Mouse (Mus musculus) limb, embryonic 11.5 days (tissue): Measurements from ENCODE around the gene Il24. TPM values are rescaled to one million over a fixed set of nuclear protein-coding genes. Genes with fewer than 3 reads are reported as not detected.
A peak's percentile ranks its signal among the peaks of the same experiment; 100 is the strongest.

Experiments
- ATAC-seq: fragments of 200-750 bp; cut with Nextera tagmentation; 2 replicates; pipeline ENCODE4 v1.8.0; 2017; ENCODE audit warnings: low read depth; ENCODE audit not compliant: insufficient number of reproducible peaks, low FRiP score, low TSS enrichment
- DNase-seq: peaks from one replicate; pipeline ENCODE4 v3.0.0-alpha.2; 2015; ENCODE audit warnings: low spot score
- H3K27ac ChIP-seq: fragments of 300-500 bp; sonication (generic); replicated peaks from 2 replicates; pipeline ENCODE4 v1.5.1; 2014; ENCODE audit warnings: low read depth, mild to moderate bottlenecking, low read length
- H3K27me3 ChIP-seq: fragments of 300-500 bp; sonication (generic); 2 replicates; pipeline ENCODE4 v1.6.1; 2014; ENCODE audit warnings: mild to moderate bottlenecking, low read length, mixed read lengths; ENCODE audit not compliant: control insufficient read depth, insufficient read depth
- H3K36me3 ChIP-seq: fragments of 300-500 bp; sonication (generic); 2 replicates; pipeline ENCODE4 v1.6.1; 2014; ENCODE audit warnings: mild to moderate bottlenecking, low read length, moderate library complexity, mixed read lengths; ENCODE audit not compliant: control insufficient read depth, insufficient read depth
- H3K4me1 ChIP-seq: fragments of 300-500 bp; sonication (generic); 2 replicates; pipeline ENCODE4 v1.6.1; 2014; ENCODE audit warnings: low read length, mixed read lengths; ENCODE audit not compliant: control insufficient read depth, insufficient read depth
- H3K4me2 ChIP-seq: fragments of 300-500 bp; sonication (generic); 2 replicates; pipeline ENCODE4 v1.6.1; 2014; ENCODE audit warnings: low read depth, mild to moderate bottlenecking, moderate library complexity; ENCODE audit not compliant: severe bottlenecking
- H3K4me3 ChIP-seq: fragments of 300-500 bp; sonication (generic); 2 replicates; pipeline ENCODE4 v1.5.1; 2014; ENCODE audit warnings: low read depth, low read length
- H3K9ac ChIP-seq: fragments of 300-500 bp; sonication (generic); 2 replicates; pipeline ENCODE4 v1.6.1; 2014; ENCODE audit warnings: mild to moderate bottlenecking, low read length
- H3K9me3 ChIP-seq: fragments of 300-500 bp; sonication (generic); 2 replicates; pipeline ENCODE4 v1.6.1; 2016; ENCODE audit warnings: low read length; ENCODE audit not compliant: control insufficient read depth
- WGBS: fragments of 180-500 bp; shearing (Covaris S2); extraction: QIAGEN DNeasy Blood & Tissue Kit; methylation state at CpG from one replicate; pipeline ENCODE4 v1.1.7; 2014; 5-methylcytosine and 5-hydroxymethylcytosine counted together
- polyA plus RNA-seq: library from polyadenylated mRNA; unstranded; fragments of >200 nt; fragmentation: Nextera tagmentation; extraction: Ambion mirVana; gene quantifications from 2 replicates; pipeline ENCODE4 v1.2.1, GENCODE M21; 2014

The Il24 gene
- polyA plus RNA-seq, 1 experiment from 2014 or later = not detected

DNA sequence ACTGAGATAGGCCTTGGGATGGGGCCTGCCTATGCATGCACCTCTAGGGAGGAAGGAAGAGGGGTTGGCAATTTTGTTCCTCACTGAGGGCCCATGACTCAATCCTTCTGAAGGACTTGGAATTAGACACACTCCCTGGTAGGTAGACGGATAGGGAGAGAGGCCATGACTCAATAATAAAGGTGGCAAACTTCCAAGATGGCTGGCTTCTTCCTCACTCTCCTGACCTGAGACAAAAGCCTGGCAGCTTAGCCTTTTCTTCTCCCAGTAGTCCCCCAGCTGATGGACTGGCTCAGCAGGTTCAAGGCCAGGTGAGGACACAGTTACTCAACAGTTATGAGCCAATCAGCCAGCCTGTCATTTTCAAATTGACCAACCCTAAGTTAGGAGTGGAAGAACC lies 5.2 kb upstream of the Il24 start:
- 93% methylated on average over 1 of the region's 1 CpGs for WGBS
- Histone ChIP-seq H3K27ac (no peak overlapping the region), H3K9ac (no peak overlapping the region), H3K4me2 (no peak overlapping the region), H3K4me3 (no peak overlapping the region), H3K36me3 (no peaks in the 10 kb centered on the region), H3K27me3 (no peaks in the 10 kb centered on the region), H3K4me1 (no peaks in the 10 kb centered on the region), H3K9me3 (no peaks in the 10 kb centered on the region)
- DNase-seq = no peak
- no peak for ATAC-seq

DNA sequence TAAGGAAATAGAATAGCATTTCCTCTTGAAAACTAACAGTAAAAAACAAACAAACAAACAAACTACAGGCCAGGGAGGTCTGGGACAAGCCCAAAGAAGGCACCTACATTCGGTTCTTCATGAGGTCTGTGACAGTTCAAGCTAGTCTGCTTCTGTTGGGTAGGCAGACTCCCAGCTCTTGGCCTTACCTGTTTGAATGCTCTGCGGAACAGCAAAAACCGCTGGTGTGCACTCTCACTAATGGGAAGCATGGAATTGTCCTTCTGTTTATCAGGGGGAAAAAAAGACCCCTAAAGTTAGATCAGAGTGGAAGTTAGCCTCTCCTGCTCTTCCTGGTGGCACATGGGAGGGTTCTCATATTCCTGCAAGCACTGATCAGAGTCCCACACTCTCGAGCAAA lies 4.1 kb downstream of the Il24 start:
- WGBS = 95% methylated on average over 4 of the region's 4 CpGs
- no peak overlapping the region for H3K9ac ChIP-seq
- no peak for ATAC-seq
- no peaks in the 10 kb centered on the region for H3K36me3 ChIP-seq
- no peaks in the 10 kb centered on the region for H3K9me3 ChIP-seq
- H3K4me1 ChIP-seq = no peaks in the 10 kb centered on the region; the same call in 1 of the 2 replicates
- H3K27me3 ChIP-seq = peaks cover 4% of the 10 kb centered on the region
- no peak overlapping the region for H3K27ac ChIP-seq
- no peak overlapping the region for H3K4me2 ChIP-seq
- H3K4me3 ChIP-seq = no peak overlapping the region
- no peak for DNase-seq

DNA sequence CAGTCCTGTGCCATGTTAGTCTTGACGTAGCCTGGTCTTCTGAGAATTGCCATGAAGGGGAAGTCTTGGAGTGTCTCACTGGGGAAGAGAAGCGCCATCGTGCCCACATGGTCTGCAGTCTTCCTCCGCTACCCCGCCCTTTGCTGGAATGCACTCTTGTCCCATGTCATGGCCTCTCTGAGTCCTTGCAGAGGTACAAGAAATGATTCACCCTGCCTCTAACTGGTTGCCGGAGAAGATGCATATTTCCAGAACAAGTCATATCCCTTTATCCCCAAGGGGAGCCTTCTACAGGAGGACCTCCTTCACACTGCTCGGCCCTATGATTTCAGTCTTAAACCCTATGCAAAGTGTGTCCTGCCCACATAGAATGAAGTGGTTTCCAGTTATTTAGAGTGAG lies 7.3 kb downstream of the Il24 start:
- Histone ChIP-seq H3K4me2 (no peak overlapping the region), H3K9me3 (no peaks in the 10 kb centered on the region), H3K9ac (no peak overlapping the region), H3K27me3 (peaks cover 11% of the 10 kb centered on the region), H3K36me3 (no peaks in the 10 kb centered on the region), H3K4me1 (no peaks in the 10 kb centered on the region; the same call in 1 of the 2 replicates), H3K4me3 (no peak overlapping the region), H3K27ac (no peak overlapping the region)
- 94% methylated on average over 7 of the region's 7 CpGs for WGBS
- DNase-seq (no peak), ATAC-seq (no peak)

DNA sequence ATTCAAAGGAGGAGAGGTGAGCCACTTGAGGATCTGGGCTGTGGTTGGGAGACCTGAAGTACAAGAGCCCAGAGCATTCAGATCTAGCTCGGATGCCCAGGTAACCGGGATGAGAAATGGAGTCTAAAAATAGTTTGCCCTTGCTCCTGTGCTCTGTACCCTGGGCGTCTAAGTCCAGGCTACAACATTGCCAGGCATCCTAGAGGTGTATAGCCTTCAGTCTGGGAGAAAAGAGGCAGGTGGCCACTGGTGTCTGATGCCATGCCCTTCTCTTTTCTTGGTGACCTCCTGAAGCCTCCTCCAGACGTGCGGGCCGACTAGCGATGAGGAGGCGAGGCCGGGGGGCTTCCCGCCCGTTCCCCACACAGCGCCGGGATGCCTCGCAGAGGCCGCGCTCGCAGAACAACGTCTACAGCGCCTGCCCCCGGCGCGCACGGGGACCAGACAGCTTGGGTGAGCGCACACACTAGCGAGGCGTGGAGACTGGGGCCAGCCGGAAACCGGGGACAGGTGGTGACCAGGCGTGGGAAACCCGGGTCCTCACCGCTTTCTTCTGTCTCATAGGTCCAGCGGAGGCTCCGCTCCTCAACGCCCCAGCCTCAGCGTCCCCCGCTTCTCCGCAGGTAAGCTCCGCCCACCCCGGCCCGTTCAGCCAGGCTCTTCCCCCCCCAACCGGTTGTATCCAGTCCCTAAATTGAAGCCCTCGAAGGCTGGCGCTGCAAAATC lies 9.2 kb downstream of the Il24 start:
- H3K4me2 ChIP-seq = peak overlapping the region; percentile 83
- H3K27me3 ChIP-seq = peaks cover 11% of the 10 kb centered on the region
- ATAC-seq (peak; percentile 56; the same call in 1 of the 2 replicates), DNase-seq (peak; percentile 65)
- no peaks in the 10 kb centered on the region; the same call in 1 of the 2 replicates for H3K4me1 ChIP-seq
- H3K9ac ChIP-seq = peak overlapping the region; percentile 50
- H3K4me3 ChIP-seq = peak overlapping the region; percentile 37
- H3K27ac ChIP-seq = no peak overlapping the region
- WGBS = 3% methylated on average over 43 of the region's 43 CpGs
- H3K9me3 ChIP-seq = no peaks in the 10 kb centered on the region
- no peaks in the 10 kb centered on the region for H3K36me3 ChIP-seq

GRCm38 (mm10) chr1:130876931-130877509 lies 10.2 kb downstream of the Il24 start:
- H3K4me3 ChIP-seq = no peak overlapping the region
- no peak overlapping the region for H3K9ac ChIP-seq
- no peak for ATAC-seq
- H3K4me2 ChIP-seq = no peak overlapping the region
- no peaks in the 10 kb centered on the region for H3K9me3 ChIP-seq
- H3K27ac ChIP-seq = no peak overlapping the region
- 30% methylated on average over 3 of the region's 3 CpGs for WGBS
- peak; percentile 60 for DNase-seq
- peaks cover 11% of the 10 kb centered on the region for H3K27me3 ChIP-seq
- no peaks in the 10 kb centered on the region; the same call in 1 of the 2 replicates for H3K4me1 ChIP-seq
- H3K36me3 ChIP-seq = no peaks in the 10 kb centered on the region

DNA sequence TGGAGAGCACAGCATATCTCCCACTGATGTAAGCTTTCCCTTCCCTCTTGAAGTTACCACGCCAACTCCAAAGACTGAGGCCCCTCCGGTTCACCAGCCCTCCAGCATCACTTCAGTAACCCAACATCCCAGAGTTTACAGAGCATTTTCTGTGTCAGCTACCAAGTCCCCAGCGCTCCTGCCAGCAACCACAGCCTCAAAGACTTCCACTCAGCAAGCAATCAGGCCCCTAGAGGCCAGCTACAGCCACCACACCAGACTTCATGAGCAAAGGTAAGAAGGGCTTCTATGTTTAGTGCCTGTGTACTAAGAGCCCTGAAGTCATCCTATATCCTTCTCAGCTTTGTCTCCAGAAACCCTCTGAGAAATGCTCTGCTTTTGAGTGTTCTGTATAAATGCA lies 11.3 kb downstream of the Il24 start:
- DNase-seq = no peak
- no peak for ATAC-seq
- Histone ChIP-seq H3K9me3 (no peaks in the 10 kb centered on the region), H3K4me2 (no peak overlapping the region), H3K9ac (no peak overlapping the region), H3K4me3 (no peak overlapping the region), H3K27me3 (peaks cover 11% of the 10 kb centered on the region), H3K36me3 (no peaks in the 10 kb centered on the region), H3K27ac (no peak overlapping the region), H3K4me1 (no peaks in the 10 kb centered on the region; the same call in 1 of the 2 replicates)
- 82% methylated on average over 3 of the region's 3 CpGs for WGBS

DNA sequence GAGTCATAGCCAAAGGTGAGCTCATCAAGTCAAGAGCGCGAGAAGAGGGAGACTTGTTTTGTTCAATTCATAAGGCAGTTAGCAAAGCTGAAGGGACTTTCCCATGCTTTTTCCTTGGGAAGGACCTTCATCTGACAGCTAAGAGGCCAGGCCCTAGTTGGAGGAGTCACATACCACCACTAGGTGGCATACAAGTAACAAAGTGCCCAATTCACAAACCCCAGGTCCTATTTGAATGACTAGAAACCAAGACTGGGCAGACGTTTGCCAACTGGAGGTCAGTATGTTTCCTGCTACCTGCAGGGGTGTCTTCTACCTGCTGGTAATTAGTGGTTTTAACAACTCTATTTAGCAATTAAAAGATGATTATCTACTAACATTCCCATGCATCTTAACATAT lies 12.1 kb downstream of the Il24 start:
- Histone ChIP-seq H3K36me3 (no peaks in the 10 kb centered on the region), H3K4me1 (no peaks in the 10 kb centered on the region; the same call in 1 of the 2 replicates), H3K27ac (no peak overlapping the region), H3K4me3 (no peak overlapping the region), H3K9me3 (no peaks in the 10 kb centered on the region), H3K27me3 (peaks cover 11% of the 10 kb centered on the region), H3K9ac (no peak overlapping the region), H3K4me2 (no peak overlapping the region)
- ATAC-seq (no peak), DNase-seq (peak; percentile 51)
- 39% methylated on average over 3 of the region's 3 CpGs for WGBS

DNA sequence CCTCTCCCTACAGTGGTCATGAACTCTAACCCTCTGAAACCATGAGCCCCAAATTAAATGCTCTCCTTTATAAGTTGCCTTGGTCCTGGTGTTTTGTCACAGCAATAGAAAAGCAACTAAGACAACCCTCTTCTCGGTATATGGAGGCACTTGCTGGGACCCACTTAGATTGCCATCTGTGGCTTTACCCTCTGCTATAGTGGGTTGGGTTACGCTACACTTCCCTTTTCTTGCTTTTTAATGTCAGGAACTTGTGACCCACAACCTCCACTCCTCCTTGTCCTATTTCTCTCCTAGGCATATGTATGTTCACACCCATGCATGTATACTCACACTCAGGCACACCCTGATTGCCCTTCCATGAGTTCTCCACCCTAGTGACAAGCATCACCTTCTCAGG lies 14.3 kb downstream of the Il24 start:
- Histone ChIP-seq H3K36me3 (no peaks in the 10 kb centered on the region), H3K9me3 (no peaks in the 10 kb centered on the region), H3K4me3 (no peak overlapping the region), H3K4me2 (no peak overlapping the region), H3K27ac (no peak overlapping the region), H3K27me3 (peaks cover 5% of the 10 kb centered on the region), H3K4me1 (no peaks in the 10 kb centered on the region), H3K9ac (no peak overlapping the region)
- ATAC-seq (no peak), DNase-seq (no peak)
- 93% methylated on average over 2 of the region's 2 CpGs for WGBS
